Mouse (Mus musculus) left cerebral cortex, adult 18-20 months (tissue): ENCODE data around the gene Adrb1. TPM values are rescaled to one million over a fixed set of nuclear protein-coding genes. Genes with fewer than 3 reads are reported as not detected.

ENCODE experiments used
- total RNA-seq, 2 experiments: library from RNA; stranded (reverse); gene quantifications; 2 replicates each; pipeline ENCODE4 v1.2.3; 2021

Gene Adrb1
- total RNA-seq, 2 experiments from 2014 or later: 50.2 to 50.7 TPM

Other genes starting within 250 kb of the Adrb1 start
- 10 to 100 TPM in 1 of 2 experiments, 1 to 10 TPM in 1; 9.0 to 10.1 TPM for gene Dclre1a, start 174.0 kb upstream of the Adrb1 start, total RNA-seq
- 10 to 100 TPM; 14.1 to 15.2 TPM for gene Nhlrc2, start 173.9 kb upstream of the Adrb1 start, total RNA-seq
- gene Ccdc186, start 100.0 kb downstream of the Adrb1 start, total RNA-seq: 10 to 100 TPM; 59.2 to 59.6 TPM
- under 1 TPM; 0.28 to 0.44 TPM for gene Tdrd1, start 104.0 kb downstream of the Adrb1 start, total RNA-seq
- not detected for gene Vwa2, start 152.1 kb downstream of the Adrb1 start, total RNA-seq